Mouse (Mus musculus) urinary bladder, postnatal 14 days (tissue): ENCODE measurements around the gene Cpt1b.

Source experiments
- DNase-seq: peaks from one replicate; pipeline ENCODE4 v3.0.0; 2021; ENCODE audit warnings: low spot score

Gene Cpt1b

DNA sequence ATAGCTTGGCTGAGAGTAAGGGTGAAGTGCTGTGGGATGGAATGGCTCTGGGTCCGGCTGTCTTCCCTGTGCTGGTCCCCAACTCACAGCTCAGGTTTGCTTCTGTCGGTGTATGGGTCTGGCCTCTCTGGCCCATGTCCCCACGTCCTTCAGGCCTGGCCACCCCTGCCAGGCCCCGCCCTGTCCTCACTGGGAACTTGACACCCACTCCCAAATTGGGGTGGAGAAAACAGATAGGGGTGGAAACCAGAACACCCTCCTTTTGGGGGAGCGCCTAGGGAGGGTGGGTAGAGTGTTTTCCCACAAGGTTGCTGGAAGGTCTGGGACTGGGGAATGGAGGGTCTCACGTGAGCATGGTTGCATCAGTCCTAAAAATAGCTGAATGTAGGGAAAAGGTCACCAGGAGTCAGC, at the start of gene Cpt1b:
TSS of gene Cpt1b (minus strand) at position 153 of the 411 bp plus-strand sequence.
- DNase-seq: no peak

DNA sequence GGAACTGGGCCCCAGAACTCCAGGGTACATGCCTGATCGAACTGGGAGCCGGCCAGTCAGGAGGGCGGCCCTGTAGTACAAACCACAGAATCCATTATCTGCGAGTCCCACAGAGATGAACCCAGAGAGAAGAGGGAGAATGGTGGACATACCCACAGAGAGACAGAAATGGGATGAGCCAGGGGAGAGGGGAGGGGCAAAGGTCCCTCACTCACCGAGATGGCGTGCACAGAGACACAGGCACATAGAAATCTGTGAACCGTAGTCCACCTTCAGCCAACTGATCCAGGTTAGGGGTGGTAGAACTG, 49.6 kb upstream of the Cpt1b start:
- DNase-seq: no peak

DNA sequence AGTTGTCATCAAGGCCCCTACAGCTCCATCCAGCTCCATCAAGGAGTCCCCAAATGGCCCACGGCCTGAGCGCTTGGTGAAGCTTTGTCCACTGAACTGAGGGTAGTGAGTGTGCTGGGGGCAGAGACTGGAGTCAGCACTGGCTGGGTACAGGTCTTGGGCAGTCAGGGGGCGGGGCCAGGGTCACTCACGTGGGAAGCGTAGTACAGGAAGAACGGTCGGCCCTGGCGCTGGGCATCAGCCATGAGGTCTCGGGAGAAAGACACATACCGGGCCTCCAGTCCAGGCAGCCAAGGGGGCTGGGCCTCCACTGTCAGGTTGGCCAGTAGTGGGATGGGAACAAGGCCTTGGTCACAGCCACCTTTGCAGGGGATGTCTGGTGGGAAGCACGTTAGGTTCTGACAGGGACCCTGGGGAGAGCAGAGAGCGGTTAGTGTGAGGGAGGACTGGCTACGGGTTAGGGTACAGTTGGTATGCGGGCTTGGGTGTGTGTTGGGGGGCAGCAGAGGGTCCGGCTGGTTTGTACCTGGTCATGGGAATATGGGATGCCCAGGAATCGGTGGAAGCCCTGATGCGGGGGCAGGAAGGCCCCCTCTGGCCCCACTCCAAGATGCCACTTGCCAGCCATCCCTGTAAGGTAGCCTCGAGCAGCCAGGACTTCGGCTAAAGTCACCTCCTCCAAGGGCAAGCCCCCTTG, 49.1 kb upstream of the Cpt1b start:
- no peak for DNase-seq

DNA sequence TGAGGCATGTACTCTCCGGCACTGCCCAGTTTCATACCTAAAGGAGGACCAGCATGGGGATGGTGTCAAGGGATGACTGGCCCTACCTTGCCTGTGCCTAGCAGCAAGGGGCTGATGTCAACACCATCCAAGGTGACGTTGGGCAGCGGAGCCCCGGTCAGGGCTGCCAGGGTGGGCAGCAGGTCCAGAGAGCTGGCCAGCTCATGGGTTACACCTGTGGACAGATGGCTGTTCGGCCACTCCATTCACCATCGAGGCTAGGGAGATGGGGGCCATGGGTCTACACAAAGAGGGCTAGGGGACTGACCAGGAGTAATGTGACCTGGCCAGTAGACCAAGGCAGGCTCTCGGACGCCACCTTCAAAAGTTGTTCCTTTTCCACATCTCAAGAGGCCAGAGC, 48.3 kb upstream of the Cpt1b start:
- no peak for DNase-seq

DNA sequence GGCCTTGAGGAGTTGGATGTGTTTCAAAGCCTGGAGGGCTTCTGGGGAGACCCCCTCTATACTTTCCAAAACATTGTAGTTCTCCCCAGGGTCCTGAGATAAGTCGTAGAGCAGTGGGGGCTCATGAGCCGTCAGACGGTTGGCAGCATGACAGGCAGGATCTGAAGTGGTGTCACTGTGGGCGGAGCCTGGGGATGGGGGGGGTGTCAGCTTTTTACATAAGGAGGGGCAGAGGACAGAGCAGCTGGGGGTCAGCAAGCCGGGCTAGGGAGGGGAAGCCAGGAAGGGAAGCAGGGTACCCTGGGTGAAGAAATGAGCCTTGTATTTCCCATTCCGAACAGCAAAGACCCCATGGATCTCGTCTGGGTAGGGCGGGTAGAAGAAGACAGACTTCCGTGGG, 47.7 kb upstream of the Cpt1b start:
- DNase-seq: no peak

DNA sequence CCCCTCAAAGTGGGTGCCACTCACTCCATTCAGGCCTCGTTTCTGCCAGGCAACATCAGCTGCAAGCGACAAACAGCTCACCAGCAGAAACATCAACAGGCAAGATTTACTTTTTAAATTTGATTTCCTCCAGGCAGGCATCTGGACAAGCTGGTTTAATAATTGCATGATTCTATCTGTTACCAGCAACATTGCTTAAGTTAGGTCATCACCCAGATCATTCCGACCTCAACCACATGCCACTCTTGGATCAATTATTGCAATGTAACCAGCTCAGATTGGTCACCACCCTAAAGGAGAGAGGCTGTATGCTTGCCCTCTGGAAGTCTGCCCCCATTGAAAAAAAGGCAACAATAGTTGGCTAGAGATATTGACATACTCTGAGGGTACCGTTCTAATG, 45.8 kb upstream of the Cpt1b start:
- no peak for DNase-seq

DNA sequence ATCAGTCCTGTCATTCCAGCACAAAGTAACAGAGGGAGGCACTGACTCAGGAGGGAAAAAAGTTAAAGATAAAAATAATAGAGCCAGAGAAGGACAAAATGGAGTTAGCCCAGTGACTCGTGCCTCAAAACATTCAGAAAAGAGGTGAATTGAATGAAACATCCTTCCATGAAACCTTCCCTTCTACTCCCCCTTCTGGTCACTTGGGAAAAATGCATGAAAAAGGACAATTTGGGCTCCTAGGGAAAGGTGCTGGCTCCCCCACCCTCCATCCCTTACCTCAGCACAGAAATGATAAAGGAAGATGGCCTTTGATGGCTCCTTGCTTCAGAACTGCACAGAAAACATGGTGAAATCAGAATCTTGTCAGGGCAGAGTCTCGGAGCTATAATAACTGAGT, 42.9 kb upstream of the Cpt1b start:
- no peak for DNase-seq

DNA sequence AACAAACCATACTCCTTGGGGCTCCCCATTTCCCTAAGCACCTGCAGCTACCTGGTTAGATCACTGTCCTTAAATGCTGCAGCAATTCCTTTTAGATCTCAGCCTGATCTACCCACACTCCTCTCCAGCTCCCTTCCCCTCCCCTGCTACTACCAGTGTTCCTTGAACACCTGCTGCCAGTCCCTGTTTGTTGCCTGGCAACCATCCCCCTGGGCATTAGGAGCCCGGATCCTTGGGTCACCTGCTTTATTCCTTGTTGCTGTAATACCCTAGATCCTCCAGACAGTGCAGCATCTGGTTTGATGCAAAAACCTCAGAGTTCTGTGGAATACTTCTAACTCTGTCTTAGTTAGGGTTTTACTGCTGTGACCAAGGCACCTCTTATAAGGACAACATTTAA, 39.4 kb upstream of the Cpt1b start:
- DNase-seq: no peak

DNA sequence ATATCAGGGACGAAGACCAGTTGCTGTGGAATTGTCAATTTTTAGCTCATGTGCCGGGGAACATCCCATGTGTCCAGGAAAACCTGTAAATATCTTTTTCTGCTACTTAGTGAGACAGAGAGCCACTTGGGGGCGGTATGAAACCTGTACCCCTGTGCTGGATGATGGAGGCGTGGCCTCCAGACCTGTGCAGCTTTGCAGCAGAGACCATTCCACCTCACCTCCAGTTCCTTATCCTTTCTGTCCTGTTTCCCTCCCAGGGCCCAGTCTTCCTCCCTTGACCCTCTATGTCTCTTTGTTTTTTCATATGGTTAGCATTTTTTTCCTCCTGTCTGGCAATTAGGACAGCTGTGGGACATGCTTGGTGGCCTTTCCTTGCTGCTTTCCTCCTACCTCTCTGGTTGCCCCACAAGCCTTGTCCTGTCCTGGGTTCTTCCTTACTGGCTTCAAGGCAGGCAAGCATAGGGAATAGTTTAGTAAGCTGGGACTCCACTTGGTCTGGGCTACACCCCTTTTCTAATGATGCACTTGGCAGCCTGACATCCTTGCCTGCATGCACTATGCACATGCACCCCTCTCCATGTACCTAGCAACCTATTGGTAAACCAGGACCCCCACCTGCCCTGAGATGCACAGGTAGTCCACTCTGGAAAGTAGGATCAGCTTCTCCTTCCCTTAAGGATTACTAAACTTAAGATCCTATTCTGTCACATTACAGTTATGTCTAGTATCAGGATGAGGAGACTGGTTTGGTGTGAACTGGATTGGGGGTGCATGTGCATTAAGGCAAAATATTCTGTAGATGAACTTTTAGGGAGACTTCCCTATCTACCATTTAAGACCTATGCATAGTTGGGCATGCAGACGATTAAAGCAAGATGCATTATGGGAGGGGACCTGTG, 37.9 kb upstream of the Cpt1b start:
- no peak for DNase-seq

DNA sequence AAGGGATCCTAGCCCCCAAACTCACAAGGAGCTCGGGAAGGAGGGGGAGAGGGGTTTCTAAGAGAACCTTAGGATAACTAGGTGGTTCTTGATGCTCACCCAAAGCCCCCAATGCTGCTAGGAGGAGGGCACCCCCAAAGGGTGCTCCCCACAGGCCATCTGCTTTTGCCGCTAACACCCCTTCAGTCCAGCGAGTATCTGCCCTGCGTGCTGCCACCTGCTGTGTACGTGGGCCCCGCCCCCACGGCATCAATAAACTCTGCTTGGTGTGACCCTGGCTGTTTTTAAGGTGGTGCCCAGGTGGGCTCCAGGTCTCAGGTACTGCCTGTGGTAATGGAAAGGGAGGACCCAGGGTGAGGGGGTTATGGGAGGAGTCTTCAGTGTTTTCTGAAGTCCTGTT, 36.5 kb upstream of the Cpt1b start:
- DNase-seq: no peak

DNA sequence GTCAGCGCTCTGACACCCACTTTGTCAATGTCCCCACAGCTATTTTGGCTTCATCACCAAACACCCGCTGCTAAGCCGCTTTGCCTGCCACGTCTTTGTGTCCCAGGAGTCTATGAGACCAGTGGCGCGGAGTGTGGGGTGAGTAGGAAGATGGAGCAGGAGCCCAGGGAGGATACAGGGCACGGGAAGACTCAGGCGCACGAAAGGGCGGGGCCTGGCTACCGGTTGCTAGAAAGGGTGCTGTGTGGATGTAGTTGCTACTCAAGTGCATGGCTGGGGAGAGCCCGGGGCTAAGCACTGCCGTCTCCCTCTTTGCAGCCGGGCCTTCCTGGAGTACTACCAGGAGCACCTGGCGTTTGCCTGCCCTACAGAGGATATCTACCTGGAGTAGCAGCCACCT, 35.7 kb upstream of the Cpt1b start:
- no peak for DNase-seq

DNA sequence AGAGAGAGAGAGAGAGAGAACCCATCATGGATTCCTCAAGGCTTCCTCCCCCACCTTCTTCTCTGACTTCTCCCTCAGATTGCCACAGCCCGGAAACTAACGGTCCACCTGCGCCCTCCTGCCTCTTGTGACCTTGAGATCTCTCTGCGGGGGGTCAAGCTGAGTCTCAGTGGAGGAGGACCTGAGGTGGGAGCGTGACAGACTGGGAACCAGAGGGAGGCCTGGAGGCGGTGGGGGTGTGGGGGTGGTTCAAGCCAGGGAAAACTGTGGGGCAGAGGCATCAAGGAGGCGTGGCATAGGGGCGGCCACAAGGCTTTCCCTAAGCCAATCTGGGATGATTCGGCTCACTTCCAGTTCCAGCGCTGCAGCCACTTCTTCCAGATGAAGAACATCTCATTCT, 34.6 kb upstream of the Cpt1b start:
- DNase-seq: no peak

DNA sequence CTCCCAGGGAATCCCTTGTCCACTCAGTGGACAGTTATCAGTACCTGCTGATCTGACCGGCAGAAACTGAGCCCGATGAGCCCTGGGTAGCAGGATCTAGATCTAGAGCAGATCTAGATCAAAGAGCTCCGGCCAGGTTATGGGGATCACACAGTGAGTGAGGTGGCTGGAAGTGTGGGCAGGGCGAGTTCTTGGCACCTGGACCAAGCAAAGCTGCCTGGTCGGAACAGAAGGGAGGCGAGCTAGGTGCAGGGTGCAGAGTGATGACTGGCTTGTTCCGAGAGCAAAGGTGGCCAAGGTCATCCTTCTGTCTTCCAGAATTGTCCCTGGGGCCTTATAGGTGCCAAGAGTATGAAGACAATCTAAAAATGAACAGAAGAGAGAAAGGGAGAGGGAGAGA, 34.2 kb upstream of the Cpt1b start:
- DNase-seq: no peak

DNA sequence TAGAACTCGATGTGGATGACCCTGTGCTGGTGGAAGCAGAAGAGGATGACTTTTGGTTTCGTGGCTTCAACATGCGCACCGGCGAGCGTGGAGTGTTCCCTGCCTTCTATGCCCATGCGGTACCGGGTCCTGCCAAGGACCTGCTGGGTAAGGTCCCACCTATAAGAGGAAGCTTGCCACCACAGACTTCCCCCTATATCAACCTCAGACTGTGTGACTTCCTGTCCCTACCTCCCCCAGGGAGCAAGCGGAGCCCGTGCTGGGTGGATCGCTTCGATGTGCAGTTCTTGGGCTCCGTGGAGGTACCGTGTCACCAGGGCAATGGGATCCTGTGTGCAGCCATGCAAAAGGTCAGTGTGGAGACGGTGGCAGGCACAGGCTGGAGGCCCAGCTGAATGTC, 33.3 kb upstream of the Cpt1b start:
- DNase-seq: no peak

DNA sequence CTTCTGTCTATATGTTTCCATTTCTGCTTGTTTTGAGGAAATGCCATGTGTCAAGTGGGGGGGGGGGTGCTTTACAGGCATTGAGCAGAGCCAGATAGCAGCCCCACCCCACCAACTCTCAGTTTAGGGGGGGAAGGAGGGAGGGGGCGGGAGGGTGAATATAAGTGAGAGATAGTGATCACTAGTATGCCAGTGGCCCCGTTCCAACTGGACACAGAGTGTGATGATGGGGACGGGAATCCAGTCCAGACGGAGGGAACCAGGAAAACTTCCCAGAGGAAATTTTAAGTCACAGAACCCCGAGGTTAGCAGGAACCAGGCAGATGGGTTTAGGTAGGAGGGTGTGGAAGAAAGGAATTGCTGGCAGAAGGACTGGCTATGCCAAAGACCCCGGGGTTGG, 30.0 kb upstream of the Cpt1b start:
- no peak for DNase-seq

DNA sequence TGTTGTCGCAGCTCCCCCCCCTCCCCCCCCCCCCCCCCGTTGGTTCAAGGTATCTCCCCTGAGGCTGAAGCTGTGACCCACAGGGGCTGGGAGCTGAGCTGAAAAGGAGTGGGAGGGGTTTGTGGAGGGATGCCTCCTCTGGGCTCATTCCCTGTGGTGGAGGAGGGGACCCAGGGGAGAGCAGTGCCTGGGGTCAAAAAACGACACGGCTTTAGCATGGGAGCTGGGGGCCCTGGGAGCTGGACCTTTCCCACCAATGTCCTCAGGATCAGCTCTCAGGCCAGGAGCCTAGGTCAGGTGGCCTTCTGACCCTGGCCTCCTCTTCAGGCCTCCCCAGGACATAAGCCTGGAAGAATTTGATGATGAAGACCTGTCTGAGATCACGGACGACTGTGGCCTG, 29.2 kb upstream of the Cpt1b start:
- DNase-seq: no peak

DNA sequence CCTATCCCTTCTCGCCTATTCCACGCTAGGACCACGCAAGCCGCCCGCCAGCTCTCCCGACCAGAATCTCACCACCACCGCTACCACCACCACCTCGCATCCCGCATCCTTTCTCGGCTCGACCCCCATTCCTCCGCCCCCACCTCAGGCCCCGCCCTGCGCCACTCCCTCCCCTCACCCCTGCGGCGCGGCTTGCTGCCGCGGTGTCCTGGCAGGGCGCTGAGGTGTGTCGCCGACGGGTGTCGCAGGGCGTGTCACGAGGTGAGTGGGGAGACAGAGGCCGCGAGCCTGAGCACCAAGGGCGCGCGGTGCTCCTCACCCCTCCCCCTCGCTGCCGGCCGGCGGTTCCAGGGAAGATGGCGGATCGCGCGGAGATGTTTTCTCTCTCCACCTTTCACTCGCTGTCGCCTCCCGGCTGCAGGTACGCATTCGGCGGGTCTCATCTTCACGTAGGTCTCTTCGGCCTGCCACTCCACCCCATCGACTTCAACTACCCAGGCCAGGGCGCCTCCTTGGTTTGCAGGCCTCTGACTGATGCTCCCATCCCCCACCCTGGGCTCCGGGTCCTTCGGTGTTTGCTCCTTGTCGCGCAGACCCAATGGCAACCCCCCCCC, 28.3 kb upstream of the Cpt1b start, which contains the start of gene Mapk8ip2:
TSS of gene Mapk8ip2 (plus strand) at position 49 of the 614 bp plus-strand sequence.
- DNase-seq: no peak

DNA sequence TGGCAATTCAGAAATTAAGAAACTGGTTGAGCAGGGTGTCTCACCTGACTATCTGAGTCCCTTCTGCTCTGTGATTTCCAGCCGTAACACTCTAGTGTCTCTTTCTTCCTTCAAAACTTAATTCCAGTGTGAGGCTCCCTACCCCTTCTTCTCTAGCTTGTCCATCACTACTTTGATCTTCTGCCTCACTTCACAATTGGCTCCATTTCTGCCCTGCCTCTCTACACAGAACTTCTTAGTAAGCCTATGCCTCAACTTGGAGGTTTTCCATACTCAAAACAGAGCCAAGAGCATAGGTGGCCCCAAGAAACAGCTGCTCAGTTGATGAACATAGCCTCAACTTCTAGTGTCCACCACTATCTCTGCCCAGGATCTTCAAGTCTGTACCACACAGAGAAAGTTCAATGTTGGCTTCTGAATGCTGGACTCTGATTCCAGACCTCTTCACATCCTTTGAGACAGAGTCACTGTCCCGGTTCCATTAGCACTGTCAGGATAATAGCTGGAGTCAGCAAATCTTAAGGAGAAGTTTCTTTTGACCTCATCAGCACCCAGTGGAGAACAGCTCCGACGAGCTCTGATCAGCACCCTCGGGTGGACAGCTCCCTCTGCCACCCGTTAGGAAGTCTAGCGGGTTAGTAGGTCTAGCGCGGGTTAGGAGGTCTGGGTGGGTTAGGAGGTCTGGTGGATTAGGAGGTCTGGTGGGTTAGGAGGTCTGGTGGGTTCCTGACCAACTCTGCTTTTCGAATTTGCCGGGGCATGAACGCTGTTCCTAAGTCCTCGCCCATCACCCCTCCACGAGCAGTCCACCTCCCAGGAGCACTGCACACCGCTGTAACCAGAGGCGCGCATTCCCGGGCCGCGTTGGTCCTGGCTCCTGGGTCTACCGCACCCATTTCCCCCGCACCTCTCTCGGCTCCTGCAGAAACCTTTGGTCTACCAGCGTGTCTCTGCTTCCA, 27.5 kb upstream of the Cpt1b start:
- peak; percentile 73 for DNase-seq

DNA sequence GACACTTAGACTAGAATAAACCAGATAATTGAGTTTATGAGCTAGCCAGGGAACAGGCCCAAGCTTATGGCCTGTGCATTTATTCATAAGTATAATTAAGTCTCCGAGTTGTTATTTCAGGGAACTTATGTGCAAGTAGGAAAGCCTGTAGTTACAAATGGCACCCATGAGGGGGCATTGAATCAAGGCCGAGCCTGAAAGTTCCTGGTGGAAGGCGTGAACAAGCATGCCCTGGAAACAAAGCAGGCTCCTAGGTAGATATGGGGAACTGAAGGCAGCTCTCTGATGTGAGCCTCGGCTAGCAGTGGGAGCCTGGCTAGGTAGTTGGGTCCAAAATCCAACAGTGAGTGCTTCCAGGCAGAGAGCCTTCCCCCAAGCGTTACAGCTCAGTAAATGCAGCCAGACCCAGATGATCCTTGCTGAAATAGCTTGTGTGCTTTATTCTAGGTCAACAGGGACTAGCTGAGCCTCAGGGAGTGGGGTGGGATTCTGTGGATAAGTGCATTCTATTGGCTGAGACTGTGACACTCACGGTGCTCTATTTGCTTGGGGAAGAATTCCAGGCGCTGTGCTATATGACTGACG, 16.9 kb upstream of the Cpt1b start:
- no peak for DNase-seq

DNA sequence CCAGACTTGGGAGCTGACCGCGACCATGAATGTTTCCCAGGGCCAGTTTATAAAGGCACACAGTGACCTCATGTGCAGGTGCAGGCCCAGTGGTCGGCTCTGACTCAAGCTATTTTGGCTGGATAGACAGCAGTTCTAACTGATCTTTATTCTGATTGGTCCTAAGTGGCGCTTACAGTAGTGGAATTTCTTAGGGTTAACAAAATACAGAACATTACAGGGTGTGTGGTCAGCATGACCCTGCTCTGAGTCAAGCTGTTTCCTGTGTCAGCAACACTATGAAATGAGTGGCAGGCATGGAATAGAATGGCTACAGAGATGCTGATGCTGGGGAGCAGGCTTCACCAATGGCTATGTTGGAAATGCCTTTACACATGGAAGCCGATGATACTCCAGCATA, 10.2 kb upstream of the Cpt1b start:
- DNase-seq: no peak

DNA sequence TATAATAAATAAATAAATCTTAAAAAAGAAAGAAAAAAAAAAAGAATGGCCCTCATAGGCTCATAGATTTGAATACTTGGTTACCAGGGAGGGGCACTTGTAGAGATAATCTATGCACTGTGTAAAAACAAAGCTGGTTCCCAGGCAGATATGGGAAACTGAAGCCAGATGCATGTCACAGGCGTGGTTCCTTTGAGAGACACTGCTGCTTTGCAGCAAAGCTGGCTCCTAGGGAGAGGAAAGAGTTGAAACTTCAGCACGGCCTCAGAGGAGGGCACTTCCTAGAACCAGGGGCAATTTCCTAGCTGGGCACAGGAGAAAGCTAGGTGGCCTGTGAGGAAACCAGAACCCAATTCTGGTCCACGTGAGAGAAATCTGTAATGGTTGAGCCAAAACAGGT, 8.5 kb upstream of the Cpt1b start:
- DNase-seq: no peak

DNA sequence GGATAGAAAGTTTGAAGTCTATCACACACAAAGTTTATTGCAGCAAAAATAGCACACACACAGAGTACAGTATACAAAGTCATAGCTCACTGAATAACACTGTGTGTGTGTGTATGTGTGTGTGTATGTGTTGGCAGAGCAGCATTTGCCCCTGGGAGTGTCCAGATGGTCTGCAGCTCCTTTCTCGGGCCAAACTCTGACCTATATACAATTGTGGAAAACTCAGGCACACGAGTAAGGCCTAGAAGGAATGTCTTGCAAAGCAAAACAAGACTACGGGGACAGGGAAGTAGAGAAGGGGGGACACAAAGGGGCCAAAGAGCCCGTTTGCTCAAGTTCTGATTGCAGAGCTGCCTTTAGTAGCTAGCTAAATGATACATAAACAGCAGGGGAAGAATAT, 7.3 kb upstream of the Cpt1b start:
- DNase-seq: no peak
